Mouse (Mus musculus) cerebellum, adult 9-11 months (tissue): Measurements from ENCODE around the gene Sclt1.

Source experiments
- DNase-seq: peaks from one replicate; pipeline ENCODE4 v3.0.0; 2022

The Sclt1 gene

GRCm38 (mm10) chr3:41605601-41606329, 136.5 kb downstream of the Sclt1 start:
- DNase-seq, result no peak

GRCm38 (mm10) chr3:41604629-41605321, 137.5 kb downstream of the Sclt1 start:
- DNase-seq, result no peak

GRCm38 (mm10) chr3:41603470-41604019, 138.8 kb downstream of the Sclt1 start:
- DNase-seq, result no peak

- no peak for DNase-seq
Measured at GRCm38 (mm10) chr3:41602933-41603332, 139.4 kb downstream of the Sclt1 start.

- no peak for DNase-seq
Measured at GRCm38 (mm10) chr3:41601226-41602020, 140.9 kb downstream of the Sclt1 start.

- DNase-seq, result peak; percentile 57
Measured at GRCm38 (mm10) chr3:41599806-41600589, 142.3 kb downstream of the Sclt1 start.

GRCm38 (mm10) chr3:41599226-41599625, 143.1 kb downstream of the Sclt1 start:
- no peak for DNase-seq

GRCm38 (mm10) chr3:41598412-41598811, 143.9 kb downstream of the Sclt1 start:
- no peak for DNase-seq

- no peak for DNase-seq
Measured at GRCm38 (mm10) chr3:41597036-41597435, 145.3 kb downstream of the Sclt1 start.

- DNase-seq, result no peak
Measured at GRCm38 (mm10) chr3:41595010-41595409, 147.3 kb downstream of the Sclt1 start.

GRCm38 (mm10) chr3:41594097-41594879, 148.0 kb downstream of the Sclt1 start:
- DNase-seq, result no peak

GRCm38 (mm10) chr3:41592805-41593204, 149.5 kb downstream of the Sclt1 start:
- DNase-seq, result peak; percentile 63

GRCm38 (mm10) chr3:41591651-41592170, 150.6 kb downstream of the Sclt1 start:
- DNase-seq, result no peak

- no peak for DNase-seq
Measured at GRCm38 (mm10) chr3:41590695-41591559, 151.4 kb downstream of the Sclt1 start.

- no peak for DNase-seq
Measured at GRCm38 (mm10) chr3:41589988-41590387, 152.3 kb downstream of the Sclt1 start.

- DNase-seq, result no peak
Measured at GRCm38 (mm10) chr3:41589246-41589914, 152.9 kb downstream of the Sclt1 start.

GRCm38 (mm10) chr3:41588495-41588894, 153.8 kb downstream of the Sclt1 start:
- DNase-seq, result no peak

GRCm38 (mm10) chr3:41587588-41587987, 154.7 kb downstream of the Sclt1 start:
- DNase-seq, result no peak

- DNase-seq, result no peak
Measured at GRCm38 (mm10) chr3:41586917-41587316, 155.4 kb downstream of the Sclt1 start.

- DNase-seq, result no peak
Measured at GRCm38 (mm10) chr3:41586330-41586729, 156.0 kb downstream of the Sclt1 start.
